Mouse (Mus musculus): ENCODE measurements around the gene Asns. TPM values are rescaled to one million over a fixed set of nuclear protein-coding genes. Genes with fewer than 3 reads are reported as not detected.

Gene Asns
- polyA plus RNA-seq, 1 experiment, result 76.8 TPM

- TF ChIP-seq GATA1 (IDR thresholded peaks at IDR 0.05; ENCODE audit: low read length), result no peak
Measured at GRCm38 (mm10) chr6:7693666-7694065, 612 bp upstream of the Asns start.

GRCm38 (mm10) chr6:7692451-7692850 lies 603 bp downstream of the Asns start:
- no peak for TF ChIP-seq GATA1 (IDR thresholded peaks at IDR 0.05; ENCODE audit: low read length)

GRCm38 (mm10) chr6:7692037-7692436 lies 1.0 kb downstream of the Asns start:
- TF ChIP-seq GATA1 (IDR thresholded peaks at IDR 0.05; ENCODE audit: low read length), result no peak

GRCm38 (mm10) chr6:7690456-7690855 lies 2.6 kb downstream of the Asns start:
- TF ChIP-seq GATA1 (IDR thresholded peaks at IDR 0.05; ENCODE audit: low read length), result peak; percentile 20

- TF ChIP-seq GATA1 (IDR thresholded peaks at IDR 0.05; ENCODE audit: low read length), result no peak
Measured at GRCm38 (mm10) chr6:7689180-7689579, 3.9 kb downstream of the Asns start.

GRCm38 (mm10) chr6:7686047-7686446 lies 7.0 kb downstream of the Asns start:
- no peak for TF ChIP-seq GATA1 (IDR thresholded peaks at IDR 0.05; ENCODE audit: low read length)

- TF ChIP-seq GATA1 (IDR thresholded peaks at IDR 0.05; ENCODE audit: low read length), result no peak
Measured at GRCm38 (mm10) chr6:7676194-7676901, 16.7 kb downstream of the Asns start.

GRCm38 (mm10) chr6:7672438-7673253 lies 20.4 kb downstream of the Asns start:
- no peak for TF ChIP-seq GATA1 (IDR thresholded peaks at IDR 0.05; ENCODE audit: low read length)

GRCm38 (mm10) chr6:7671429-7671828 lies 21.6 kb downstream of the Asns start:
- TF ChIP-seq GATA1 (IDR thresholded peaks at IDR 0.05; ENCODE audit: low read length), result no peak

GRCm38 (mm10) chr6:7670588-7670987 lies 22.5 kb downstream of the Asns start:
- no peak for TF ChIP-seq GATA1 (IDR thresholded peaks at IDR 0.05; ENCODE audit: low read length)

GRCm38 (mm10) chr6:7669721-7670120 lies 23.3 kb downstream of the Asns start:
- TF ChIP-seq GATA1 (IDR thresholded peaks at IDR 0.05; ENCODE audit: low read length), result no peak

GRCm38 (mm10) chr6:7668332-7668731 lies 24.7 kb downstream of the Asns start:
- TF ChIP-seq GATA1 (IDR thresholded peaks at IDR 0.05; ENCODE audit: low read length), result no peak

- no peak for TF ChIP-seq GATA1 (IDR thresholded peaks at IDR 0.05; ENCODE audit: low read length)
Measured at GRCm38 (mm10) chr6:7661455-7661854, 31.6 kb downstream of the Asns start.

GRCm38 (mm10) chr6:7660377-7661080 lies 32.5 kb downstream of the Asns start:
- TF ChIP-seq GATA1 (IDR thresholded peaks at IDR 0.05; ENCODE audit: low read length), result no peak

GRCm38 (mm10) chr6:7656601-7657000 lies 36.5 kb downstream of the Asns start:
- TF ChIP-seq GATA1 (IDR thresholded peaks at IDR 0.05; ENCODE audit: low read length), result no peak

GRCm38 (mm10) chr6:7648458-7648857 lies 44.6 kb downstream of the Asns start:
- TF ChIP-seq GATA1 (IDR thresholded peaks at IDR 0.05; ENCODE audit: low read length), result no peak

Other genes with a start within 250 kb of the Asns start
- gene Tac1, start 138.4 kb downstream of the Asns start, polyA plus RNA-seq (2012), result not detected in 2 replicates
- 3.4 and 4.7 TPM in 2 replicates for gene C1galt1, start 151.6 kb upstream of the Asns start, polyA plus RNA-seq (2012)

Data from G1E-ER4 (cell line).